Mouse (Mus musculus) midbrain, embryonic 16.5 days (tissue): Measurements from ENCODE around the gene Smox. TPM values are rescaled to one million over a fixed set of nuclear protein-coding genes. Genes with fewer than 3 reads are reported as not detected.
A peak's percentile ranks its signal among the peaks of the same experiment; 100 is the strongest.

Experiments used
- ATAC-seq: fragments of 200-750 bp; cut with Nextera tagmentation; 2 replicates; pipeline ENCODE4 v1.8.0; 2017; ENCODE audit warnings: moderate TSS enrichment
- H3K27ac ChIP-seq: fragments of 300-500 bp; sonication (generic); 2 replicates; pipeline ENCODE4 v1.5.1; 2014; ENCODE audit warnings: mild to moderate bottlenecking, low read length, mixed read lengths
- H3K27me3 ChIP-seq: fragments of 300-500 bp; sonication (generic); 2 replicates; pipeline ENCODE4 v1.6.1; 2014; ENCODE audit warnings: low read depth, low read length, mixed read lengths; ENCODE audit not compliant: control insufficient read depth, insufficient read depth
- H3K36me3 ChIP-seq: fragments of 300-500 bp; sonication (generic); 2 replicates; pipeline ENCODE4 v1.6.1; 2014; ENCODE audit warnings: mild to moderate bottlenecking, low read length, moderate library complexity, mixed read lengths; ENCODE audit not compliant: control insufficient read depth, insufficient read depth
- H3K4me1 ChIP-seq: fragments of 300-500 bp; sonication (generic); 2 replicates; pipeline ENCODE4 v1.6.1; 2014; ENCODE audit warnings: mild to moderate bottlenecking, low read length, mixed read lengths; ENCODE audit not compliant: control insufficient read depth, insufficient read depth
- H3K4me2 ChIP-seq: fragments of 300-500 bp; sonication (generic); 2 replicates; pipeline ENCODE4 v1.6.1; 2014; ENCODE audit warnings: mild to moderate bottlenecking, low read length, mixed read lengths
- H3K4me3 ChIP-seq: fragments of 300-500 bp; sonication (generic); 2 replicates; pipeline ENCODE4 v1.5.1; 2014; ENCODE audit warnings: low read depth, mild to moderate bottlenecking, low read length, moderate library complexity, mixed read lengths
- H3K9ac ChIP-seq: fragments of 300-500 bp; sonication (generic); 2 replicates; pipeline ENCODE4 v1.6.1; 2014; ENCODE audit warnings: low read depth, low read length, mixed read lengths
- H3K9me3 ChIP-seq: fragments of 300-500 bp; sonication (generic); replicated peaks from 2 replicates; pipeline ENCODE4 v1.6.1; 2014; ENCODE audit warnings: mild to moderate bottlenecking, low read length, mixed read lengths; ENCODE audit not compliant: control insufficient read depth, poor library complexity, severe bottlenecking
- WGBS: fragments of 180-500 bp; shearing (Covaris S2); extraction: QIAGEN DNeasy Blood & Tissue Kit; methylation state at CpG from one replicate; pipeline ENCODE4 v1.1.7; 2014; 5-methylcytosine and 5-hydroxymethylcytosine counted together
- polyA plus RNA-seq: library from polyadenylated mRNA; unstranded; fragments of >200 nt; fragmentation: Nextera tagmentation; extraction: Ambion mirVana; gene quantifications from 2 replicates; pipeline ENCODE4 v1.2.1, GENCODE M21; 2015

The Smox gene
- polyA plus RNA-seq, 1 experiment from 2014 or later, result 52.7 TPM

- 90% methylated on average over 4 of the region's 4 CpGs for WGBS
- H3K27ac ChIP-seq, result no peak overlapping the region
- no peak for ATAC-seq
- H3K36me3 ChIP-seq, result no peaks in the 10 kb centered on the region
- no peaks in the 10 kb centered on the region for H3K27me3 ChIP-seq
- no peak overlapping the region for H3K4me3 ChIP-seq
- no peak overlapping the region for H3K9ac ChIP-seq
- H3K4me1 ChIP-seq, result peaks cover 7% of the 10 kb centered on the region; the same call in 1 of the 2 replicates
- no peaks in the 10 kb centered on the region for H3K9me3 ChIP-seq
- H3K4me2 ChIP-seq, result no peak overlapping the region
Measured at GRCm38 (mm10) chr2:131514055-131514621, 22.8 kb downstream of the Smox start.

GRCm38 (mm10) chr2:131517550-131517949 lies 26.3 kb downstream of the Smox start:
- Histone ChIP-seq H3K4me1 (no peaks in the 10 kb centered on the region), H3K4me2 (no peak overlapping the region), H3K9ac (no peak overlapping the region), H3K27me3 (no peaks in the 10 kb centered on the region), H3K36me3 (peaks cover 9% of the 10 kb centered on the region), H3K4me3 (no peak overlapping the region), H3K9me3 (no peaks in the 10 kb centered on the region), H3K27ac (no peak overlapping the region)
- WGBS, result 88% methylated on average over 4 of the region's 4 CpGs
- ATAC-seq, result no peak

GRCm38 (mm10) chr2:131518790-131519189 lies 27.5 kb downstream of the Smox start:
- no peak overlapping the region for H3K4me2 ChIP-seq
- 62% methylated on average over 3 of the region's 3 CpGs for whole genome bisulfite sequencing
- H3K4me3 ChIP-seq, result no peak overlapping the region
- no peak for ATAC-seq
- H3K9ac ChIP-seq, result no peak overlapping the region
- H3K4me1 ChIP-seq, result no peaks in the 10 kb centered on the region
- H3K9me3 ChIP-seq, result no peaks in the 10 kb centered on the region
- H3K36me3 ChIP-seq, result peaks cover 9% of the 10 kb centered on the region
- no peaks in the 10 kb centered on the region for H3K27me3 ChIP-seq
- H3K27ac ChIP-seq, result no peak overlapping the region

GRCm38 (mm10) chr2:131520743-131521142 lies 29.4 kb downstream of the Smox start:
- ATAC-seq, result no peak
- Histone ChIP-seq H3K9me3 (no peaks in the 10 kb centered on the region), H3K27ac (no peak overlapping the region), H3K4me3 (no peak overlapping the region), H3K4me1 (no peaks in the 10 kb centered on the region), H3K4me2 (no peak overlapping the region), H3K36me3 (peaks cover 9% of the 10 kb centered on the region), H3K9ac (no peak overlapping the region), H3K27me3 (no peaks in the 10 kb centered on the region)
- 96% methylated on average over 19 of the region's 19 CpGs for WGBS

GRCm38 (mm10) chr2:131527061-131527460 lies 35.8 kb downstream of the Smox start:
- H3K9me3 ChIP-seq, result no peaks in the 10 kb centered on the region
- no peak overlapping the region for H3K4me2 ChIP-seq
- H3K4me3 ChIP-seq, result no peak overlapping the region
- no peak overlapping the region for H3K27ac ChIP-seq
- no peaks in the 10 kb centered on the region for H3K27me3 ChIP-seq
- ATAC-seq, result no peak
- no peaks in the 10 kb centered on the region for H3K4me1 ChIP-seq
- H3K36me3 ChIP-seq, result no peaks in the 10 kb centered on the region; the same call in none of the 2 replicates
- 48% methylated on average over 3 of the region's 3 CpGs for WGBS
- H3K9ac ChIP-seq, result no peak overlapping the region

GRCm38 (mm10) chr2:131529898-131530622 lies 38.8 kb downstream of the Smox start:
- H3K4me2 ChIP-seq, result no peak overlapping the region
- H3K27ac ChIP-seq, result no peak overlapping the region
- H3K9ac ChIP-seq, result no peak overlapping the region
- H3K9me3 ChIP-seq, result no peaks in the 10 kb centered on the region
- peak; percentile 63 for ATAC-seq
- no peaks in the 10 kb centered on the region for H3K27me3 ChIP-seq
- no peaks in the 10 kb centered on the region; the same call in 1 of the 2 replicates for H3K36me3 ChIP-seq
- no peak overlapping the region for H3K4me3 ChIP-seq
- H3K4me1 ChIP-seq, result no peaks in the 10 kb centered on the region
- 35% methylated on average over 11 of the region's 11 CpGs for WGBS

- ATAC-seq, result no peak
- WGBS, result 24% methylated on average over 9 of the region's 9 CpGs
Measured at GRCm38 (mm10) chr2:131530623-131531008, 39.3 kb downstream of the Smox start.

GRCm38 (mm10) chr2:131531271-131531670 lies 40.0 kb downstream of the Smox start:
- no peak for ATAC-seq
- no peak overlapping the region for H3K9ac ChIP-seq
- no peak overlapping the region for H3K4me2 ChIP-seq
- H3K4me3 ChIP-seq, result no peak overlapping the region
- no peaks in the 10 kb centered on the region for H3K27me3 ChIP-seq
- no peaks in the 10 kb centered on the region; the same call in 1 of the 2 replicates for H3K36me3 ChIP-seq
- H3K9me3 ChIP-seq, result no peaks in the 10 kb centered on the region
- H3K27ac ChIP-seq, result no peak overlapping the region
- H3K4me1 ChIP-seq, result no peaks in the 10 kb centered on the region
- 90% methylated on average over 7 of the region's 7 CpGs for WGBS

More at GRCm38 (mm10) chr2:131530623-131531008, 39.3 kb downstream of the Smox start:
- no peak overlapping the region for H3K9ac ChIP-seq
- no peaks in the 10 kb centered on the region; the same call in 1 of the 2 replicates for H3K36me3 ChIP-seq
- no peak overlapping the region for H3K27ac ChIP-seq
- H3K4me2 ChIP-seq, result no peak overlapping the region
- no peaks in the 10 kb centered on the region for H3K4me1 ChIP-seq
- no peaks in the 10 kb centered on the region for H3K9me3 ChIP-seq
- H3K4me3 ChIP-seq, result no peak overlapping the region
- H3K27me3 ChIP-seq, result no peaks in the 10 kb centered on the region

GRCm38 (mm10) chr2:131535168-131535567 lies 43.9 kb downstream of the Smox start:
- no peak overlapping the region for H3K9ac ChIP-seq
- no peak overlapping the region for H3K27ac ChIP-seq
- H3K4me2 ChIP-seq, result no peak overlapping the region
- no peaks in the 10 kb centered on the region for H3K36me3 ChIP-seq
- H3K4me3 ChIP-seq, result no peak overlapping the region
- H3K4me1 ChIP-seq, result no peaks in the 10 kb centered on the region
- WGBS, result 94% methylated on average over 5 of the region's 5 CpGs
- H3K9me3 ChIP-seq, result no peaks in the 10 kb centered on the region
- ATAC-seq, result no peak
- H3K27me3 ChIP-seq, result no peaks in the 10 kb centered on the region
